In genomic region chr4:129985671-129986441, GRCm38 (mm10) we compare ENCODE assay signal across 8 mouse cellular contexts. TPM values are rescaled to one million over a fixed set of nuclear protein-coding genes. Genes with fewer than 3 reads are reported as not detected.
DNase-seq lines count a peak whose midpoint lies in the region; ATAC-seq lines count a peak whose summit lies in the region.

No protein-coding gene starts in this region.

- peak overlapping the region; percentile 20; the same call in 1 of the 2 replicates for H3K4me3 ChIP-seq in brown adipose tissue, adult 24 weeks (ENCODE audit: insufficient read depth, low read depth, low read length)
- peak overlapping the region; percentile 72 for H3K4me3 ChIP-seq in forebrain, embryonic 14.5 days (ENCODE audit: low read depth, low read length)
- H3K4me3 ChIP-seq in hindbrain, embryonic 15.5 days, result peak overlapping the region; percentile 84

- H3K4me1 ChIP-seq in brown adipose tissue, adult 24 weeks (ENCODE audit: control insufficient read depth, insufficient read depth, insufficient read length, low read length), result peaks cover 4% of the 10 kb centered on the region; the same call in 1 of the 2 replicates
- H3K4me1 ChIP-seq in forebrain, embryonic 14.5 days (ENCODE audit: control insufficient read depth, insufficient read depth, low read length), result peaks cover 59% of the 10 kb centered on the region
- H3K4me1 ChIP-seq in hindbrain, embryonic 15.5 days (replicated peaks), result peaks cover 85% of the 10 kb centered on the region

- intact Hi-C loops in left cerebral cortex, postnatal 14 days (cut with DNase I), result loop anchor here (2.0 kb wide), 2 partner anchors 19 to 27 kb away; no protein-coding TSS in a partner anchor

- H3K36me3 ChIP-seq in forebrain, embryonic 14.5 days (ENCODE audit: control insufficient read depth, insufficient read depth, low read length), result no peaks in the 10 kb centered on the region
- H3K36me3 ChIP-seq in hindbrain, embryonic 15.5 days, result no peaks in the 10 kb centered on the region

- ATAC-seq in forebrain, embryonic 14.5 days, result peak; percentile 29; the same call in 1 of the 2 replicates
- ATAC-seq in hindbrain, embryonic 15.5 days (ENCODE audit: low FRiP score, low read depth), result peak; percentile 10; the same call in 1 of the 2 replicates
- ATAC-seq in erythroid progenitor cell, adult 5-6 weeks (replicated peaks; ENCODE audit: low FRiP score, poor library complexity, severe bottlenecking), result no peak

- peaks cover 7% of the 10 kb centered on the region; the same call in 1 of the 2 replicates for H3K27me3 ChIP-seq in forebrain, embryonic 14.5 days (replicated peaks; ENCODE audit: control insufficient read depth, insufficient read depth, low read length)
- no peaks in the 10 kb centered on the region for H3K27me3 ChIP-seq in hindbrain, embryonic 15.5 days

- peak overlapping the region; percentile 87 for H3K9ac ChIP-seq in forebrain, embryonic 14.5 days (ENCODE audit: low read length)
- peak overlapping the region; percentile 88 for H3K9ac ChIP-seq in hindbrain, embryonic 15.5 days

- DNase-seq in Muller cell, postnatal 12 days (ENCODE audit: inconsistent ontology term), result peak; percentile 79
- peak; percentile 81 for DNase-seq in forebrain, embryonic 14.5 days (ENCODE audit: low spot score)
- peak; percentile 84 to 85 for DNase-seq in left cerebral cortex, postnatal 14 days (ENCODE audit: low spot score in 2 of 2)
- DNase-seq in mesoderm, embryonic 11.5 days (ENCODE audit: low read depth, low spot score), result peak; percentile 62
- peak; percentile 93 for DNase-seq in right cerebral cortex, postnatal 4 days

- peak overlapping the region; percentile 84 for H3K4me2 ChIP-seq in forebrain, embryonic 14.5 days (ENCODE audit: low read length)
- peak overlapping the region; percentile 90 for H3K4me2 ChIP-seq in hindbrain, embryonic 15.5 days

- WGBS in forebrain, embryonic 14.5 days, result under 1% methylated on average over 53 of the region's 58 CpGs
- under 1% methylated on average over 57 of the region's 58 CpGs for WGBS in hindbrain, embryonic 15.5 days

- H3K9me3 ChIP-seq in forebrain, embryonic 14.5 days (replicated peaks; ENCODE audit: control insufficient read depth, low read length), result no peaks in the 10 kb centered on the region
- no peaks in the 10 kb centered on the region for H3K9me3 ChIP-seq in hindbrain, embryonic 15.5 days

- H3K27ac ChIP-seq in brown adipose tissue, adult 24 weeks (replicated peaks; ENCODE audit: low read depth, low read length), result no peak overlapping the region
- peak overlapping the region; percentile 84 for H3K27ac ChIP-seq in forebrain, embryonic 14.5 days (ENCODE audit: low read depth, low read length)
- H3K27ac ChIP-seq in hindbrain, embryonic 15.5 days (replicated peaks), result peak overlapping the region; percentile 84

RNA-seq across cellular contexts. Expression of gene Adgrb2, which starts 1.2 kb away (rescaled TPM):
- not detected in 2 replicates for polyA plus RNA-seq in brown adipose tissue, adult 24 weeks (2012; ENCODE audit: insufficient read depth, insufficient read length, missing spikeins)
- 6.6 and 12.3 TPM in 2 replicates for polyA plus RNA-seq in forebrain, embryonic 14.5 days (2014; fragmentation: Nextera tagmentation; extraction: Ambion mirVana)
- polyA plus RNA-seq in hindbrain, embryonic 15.5 days (2015; fragmentation: Nextera tagmentation; extraction: Ambion mirVana), result 16.4 and 17.4 TPM in 2 replicates
- total RNA-seq in left cerebral cortex, postnatal 14 days (2021), result 100 to 1,000 TPM; 352 to 365 TPM
- total RNA-seq in erythroid progenitor cell, adult 5-6 weeks (2015; ENCODE audit: low replicate concordance), result not detected in 2 replicates
- not detected in 2 replicates for total RNA-seq in erythroid progenitor cell, adult 5-6 weeks (2017; ENCODE audit: low replicate concordance)

RNA-seq across cellular contexts. Expression of gene Spocd1, which starts 56.8 kb away (rescaled TPM):
- polyA plus RNA-seq in brown adipose tissue, adult 24 weeks (2012; ENCODE audit: insufficient read depth, insufficient read length, missing spikeins), result not detected in 2 replicates
- not detected in 2 replicates for polyA plus RNA-seq in forebrain, embryonic 14.5 days (2014; fragmentation: Nextera tagmentation; extraction: Ambion mirVana)
- 0.12 and 0.16 TPM in 2 replicates for polyA plus RNA-seq in hindbrain, embryonic 15.5 days (2015; fragmentation: Nextera tagmentation; extraction: Ambion mirVana)
- total RNA-seq in left cerebral cortex, postnatal 14 days (2021), result under 1 TPM; 0.15 to 0.68 TPM
- total RNA-seq in erythroid progenitor cell, adult 5-6 weeks (2015; ENCODE audit: low replicate concordance), result 0.36 TPM in 1 of 2 replicates, not detected in the other
- total RNA-seq in erythroid progenitor cell, adult 5-6 weeks (2017; ENCODE audit: low replicate concordance), result not detected in 2 replicates

Comparison
In these comparisons a context has a peak if more than half of its experiments do, and no peak if none do; other contexts are left out.
1. H3K4me3 ChIP-seq: peak in every context shown above with its lines; median percentile 84 in hindbrain, embryonic 15.5 days; 72 in forebrain, embryonic 14.5 days; 20 in brown adipose tissue, adult 24 weeks.